Mouse (Mus musculus) erythroblast, embryonic 14.5 days (primary cell): Measurements from ENCODE around the gene Rhag. TPM values are rescaled to one million over a fixed set of nuclear protein-coding genes. Genes with fewer than 3 reads are reported as not detected.

Experiments
- H3K27me3 ChIP-seq: 2 replicates; pipeline ENCODE4 v1.6.1; 2012; ENCODE audit warnings: inconsistent platforms; ENCODE audit not compliant: control insufficient read depth
- H3K36me3 ChIP-seq: 2 replicates; pipeline ENCODE4 v1.6.1; 2012; ENCODE audit warnings: mild to moderate bottlenecking, inconsistent platforms; ENCODE audit not compliant: control insufficient read depth
- H3K4me1 ChIP-seq: 2 replicates; pipeline ENCODE4 v1.6.1; 2012; ENCODE audit warnings: inconsistent platforms; ENCODE audit not compliant: control insufficient read depth
- H3K4me3 ChIP-seq: replicated peaks from 2 replicates; pipeline ENCODE3; 2012; ENCODE audit warnings: moderate library complexity, mild to moderate bottlenecking, inconsistent platforms
- H3K9me3 ChIP-seq: 2 replicates; pipeline ENCODE4 v1.6.1; 2012; ENCODE audit warnings: low read length, inconsistent platforms, mixed read lengths; ENCODE audit not compliant: control insufficient read depth
- GATA1 ChIP-seq: IDR thresholded peaks from 2 replicates; pipeline ENCODE4 v1.6.1; 2012; ENCODE audit warnings: low read length, inconsistent platforms, mixed read lengths
- TAL1 ChIP-seq: IDR thresholded peaks from 3 replicates; pipeline ENCODE4 v1.6.1; 2012; ENCODE audit warnings: low read length, inconsistent platforms, mixed read lengths
- polyA plus RNA-seq: library from polyadenylated mRNA; stranded (reverse); fragments of >175 nt; gene quantifications from 2 replicates; pipeline ENCODE4 v1.2.3, GENCODE M21; 2012

Rhag gene
- polyA plus RNA-seq, result 6.6 and 13.1 TPM in 2 replicates

DNA sequence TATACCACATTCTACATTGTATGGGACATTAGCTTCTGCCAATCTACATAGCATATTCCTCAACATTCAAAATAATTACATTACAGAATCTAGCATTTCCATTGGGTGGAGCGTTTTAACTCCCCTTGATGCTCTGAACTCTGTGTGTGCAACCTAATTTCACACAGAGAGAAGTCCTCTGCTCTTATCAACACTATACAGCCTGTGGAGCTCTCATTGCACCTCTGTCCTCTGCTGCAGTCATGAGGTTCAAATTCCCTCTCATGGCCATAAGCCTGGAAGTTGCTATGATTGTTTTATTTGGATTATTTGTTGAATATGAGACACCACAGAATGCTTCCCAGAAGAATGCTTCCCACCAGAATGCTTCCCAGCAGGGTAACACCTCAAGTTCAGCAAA lies at the start of gene Rhag:
Gene Rhag (plus strand): TSS at position 193 of the 400 bp plus-strand sequence.
- peaks cover 70% of the 10 kb centered on the region for H3K4me1 ChIP-seq
- H3K4me3 ChIP-seq, result peak within 1 kb of the TSS; percentile 71
- TF ChIP-seq GATA1 (peak; percentile 35; the same call in 1 of the 2 replicates), TAL1 (peak; percentile 64; the same call in 2 of the 3 replicates)
- H3K27me3 ChIP-seq, result no peaks in the 10 kb centered on the region
- H3K36me3 ChIP-seq, result peaks cover 34% of the 10 kb centered on the region
- H3K9me3 ChIP-seq, result no peaks in the 10 kb centered on the region

DNA sequence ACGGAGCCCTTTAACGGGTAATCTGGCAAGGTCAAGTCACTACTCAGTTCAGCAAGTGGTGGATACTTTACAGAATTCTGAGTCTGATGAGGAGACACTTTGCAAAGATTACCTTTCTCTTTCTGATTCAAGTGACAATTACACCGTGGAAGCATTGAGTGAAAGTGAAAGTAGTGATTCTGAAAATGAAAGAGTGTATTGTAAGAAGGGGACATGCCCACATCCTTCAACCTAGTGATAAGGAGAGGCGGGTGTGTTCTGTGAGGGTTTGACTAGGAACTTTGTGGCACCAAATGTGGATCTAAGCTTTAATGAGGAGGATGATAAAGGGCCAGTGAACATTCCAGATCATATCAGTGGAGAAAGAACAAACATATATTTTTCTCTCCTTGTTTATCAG lies 47.3 kb upstream of the Rhag start:
- Histone ChIP-seq H3K4me3 (no peak overlapping the region), H3K4me1 (peaks cover 10% of the 10 kb centered on the region), H3K9me3 (no peaks in the 10 kb centered on the region), H3K27me3 (no peaks in the 10 kb centered on the region), H3K36me3 (no peaks in the 10 kb centered on the region)
- TF ChIP-seq GATA1 (no peak), TAL1 (no peak)

DNA sequence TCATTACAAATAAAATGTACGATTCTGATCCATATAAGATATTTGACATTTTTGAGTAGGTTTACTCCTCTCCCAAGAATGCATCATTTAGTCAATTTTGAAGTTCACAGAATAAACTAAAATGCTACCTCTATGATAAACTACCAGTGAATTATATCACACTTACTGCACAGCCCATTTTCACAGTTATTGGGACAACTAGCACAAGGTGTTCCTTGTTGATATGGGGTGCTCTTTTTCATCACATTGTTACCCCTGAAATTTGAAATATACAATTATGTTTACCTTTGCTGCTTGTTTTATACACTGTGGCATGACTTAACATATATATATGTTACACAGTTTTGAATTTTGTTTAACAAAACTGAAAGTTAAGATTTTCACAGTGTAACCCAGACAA lies 43.8 kb upstream of the Rhag start:
- Histone ChIP-seq H3K4me3 (no peak overlapping the region), H3K36me3 (no peaks in the 10 kb centered on the region), H3K9me3 (no peaks in the 10 kb centered on the region), H3K4me1 (peaks cover 10% of the 10 kb centered on the region), H3K27me3 (no peaks in the 10 kb centered on the region)
- TF ChIP-seq TAL1, result no peak

DNA sequence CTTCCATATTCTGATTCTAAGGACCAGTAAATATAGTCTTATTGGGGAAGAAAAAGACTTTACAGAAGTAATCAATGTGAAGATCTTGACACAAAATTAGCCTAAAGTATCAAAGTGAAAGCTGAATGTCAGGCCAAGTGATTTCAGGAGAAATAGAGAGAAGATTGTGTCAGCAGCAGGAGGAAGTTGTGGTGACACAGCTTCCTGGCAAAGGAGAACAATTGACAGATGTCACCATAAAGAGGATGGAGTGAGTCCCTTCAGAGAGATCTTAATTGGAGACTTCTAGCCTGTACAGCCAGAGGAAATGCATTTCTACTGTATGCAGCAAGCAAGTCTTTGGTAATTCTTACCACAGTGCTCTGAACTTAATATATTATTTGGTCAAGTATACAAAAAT lies 21.0 kb upstream of the Rhag start:
- TF ChIP-seq GATA1 (no peak), TAL1 (no peak)
- H3K4me1 ChIP-seq, result peaks cover 17% of the 10 kb centered on the region
- H3K9me3 ChIP-seq, result no peaks in the 10 kb centered on the region
- H3K36me3 ChIP-seq, result no peaks in the 10 kb centered on the region
- H3K4me3 ChIP-seq, result no peak overlapping the region
- no peaks in the 10 kb centered on the region for H3K27me3 ChIP-seq

DNA sequence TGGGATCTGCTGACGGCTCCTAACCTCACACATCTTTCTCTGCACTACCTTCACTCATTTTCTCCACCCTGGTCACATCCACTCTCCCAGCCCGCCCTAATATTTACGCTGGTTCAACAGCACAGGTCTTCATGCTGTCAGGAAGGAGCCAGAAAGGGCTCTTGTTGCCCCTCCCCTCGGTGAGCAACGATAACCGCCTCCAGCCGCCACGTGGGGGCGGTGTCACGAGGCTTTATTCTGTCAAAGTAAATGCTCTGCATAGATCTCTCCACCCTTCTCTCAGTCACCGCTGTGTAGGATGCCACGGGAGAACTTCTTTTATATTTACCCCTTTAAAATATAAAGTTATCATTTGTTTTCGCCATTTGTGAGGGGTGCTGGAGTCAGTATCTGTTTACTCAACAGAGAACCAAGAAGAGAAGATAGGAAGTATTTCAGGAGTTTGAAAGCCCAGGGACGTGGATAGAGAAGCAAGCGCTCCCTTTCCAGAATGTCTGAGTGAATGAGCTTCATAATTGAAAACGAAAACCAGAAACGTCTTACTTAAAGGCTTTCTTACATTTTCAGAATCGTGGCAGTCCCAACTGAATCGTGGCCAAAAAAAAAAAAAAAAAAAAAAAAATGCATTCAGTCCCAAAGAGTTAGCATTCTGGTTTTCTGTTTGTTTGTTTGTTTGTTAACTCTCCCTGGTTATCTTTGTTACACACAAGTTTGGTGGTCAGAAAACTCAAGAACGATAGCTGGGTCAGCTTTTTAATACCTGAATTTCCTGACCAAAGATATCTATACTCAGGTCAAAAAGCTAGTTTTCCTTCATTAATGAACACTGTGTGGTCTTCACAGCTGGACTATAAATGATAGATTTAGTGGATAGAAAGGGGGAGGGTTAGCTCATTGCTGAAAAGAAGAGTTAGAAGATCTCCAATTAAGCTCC lies 16.7 kb upstream of the Rhag start:
- Histone ChIP-seq H3K4me1 (peaks cover 19% of the 10 kb centered on the region), H3K9me3 (no peaks in the 10 kb centered on the region), H3K36me3 (no peaks in the 10 kb centered on the region), H3K27me3 (no peaks in the 10 kb centered on the region), H3K4me3 (peak overlapping the region; percentile 42)
- TF ChIP-seq GATA1 (no peak), TAL1 (no peak)

DNA sequence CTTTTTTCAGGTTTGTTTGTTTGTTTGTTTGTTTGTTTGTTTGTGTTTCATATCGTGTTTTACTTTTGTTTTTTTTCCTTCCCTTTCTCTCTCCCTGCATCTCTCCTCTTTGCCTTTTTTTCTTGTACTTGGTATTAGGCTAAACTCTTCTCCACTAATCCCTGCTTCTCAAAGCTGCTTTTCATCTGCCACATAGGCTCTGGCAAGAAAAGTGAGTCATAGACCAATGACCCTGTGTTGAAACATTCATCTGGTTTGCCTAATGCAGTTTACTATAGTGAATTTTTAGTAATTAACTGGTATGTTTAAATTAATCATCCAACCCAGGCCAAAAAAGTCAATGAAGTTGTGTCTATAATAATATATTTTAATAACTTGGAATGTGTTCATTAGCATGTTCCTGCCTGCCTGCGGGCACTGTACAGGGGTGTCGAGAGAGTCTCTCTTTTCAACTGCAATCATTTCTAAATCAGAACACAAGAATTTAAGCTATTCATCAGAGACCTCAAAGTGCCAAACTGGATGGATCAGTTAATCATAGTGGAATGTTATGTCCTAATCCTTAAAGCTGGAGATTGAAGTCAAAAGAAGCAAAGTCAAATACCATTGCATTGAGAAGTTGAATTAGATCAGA lies 8.1 kb upstream of the Rhag start:
- H3K4me1 ChIP-seq, result peaks cover 37% of the 10 kb centered on the region
- H3K9me3 ChIP-seq, result no peaks in the 10 kb centered on the region
- H3K36me3 ChIP-seq, result peaks cover 6% of the 10 kb centered on the region
- H3K4me3 ChIP-seq, result no peak overlapping the region
- H3K27me3 ChIP-seq, result no peaks in the 10 kb centered on the region
- TF ChIP-seq TAL1 (no peak), GATA1 (no peak)

DNA sequence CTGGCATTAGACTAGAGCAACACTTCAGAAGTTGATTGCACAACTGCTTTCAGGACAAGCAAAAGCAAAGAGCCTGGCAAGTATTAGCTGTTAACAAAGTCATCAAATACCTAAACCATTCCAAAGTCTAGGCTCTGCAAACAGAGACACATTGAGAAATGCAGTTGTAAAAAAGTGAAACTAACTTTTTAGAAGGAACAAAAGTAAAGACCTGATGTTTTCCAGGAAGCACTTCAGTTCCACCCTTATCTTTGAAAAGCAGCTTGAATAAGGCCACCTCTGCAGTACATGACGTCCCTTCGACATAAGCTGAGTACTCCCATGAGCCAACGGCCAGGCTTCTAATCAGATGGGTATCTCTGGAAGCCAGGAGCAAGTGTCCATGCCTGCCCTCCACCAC lies 4.4 kb upstream of the Rhag start:
- Histone ChIP-seq H3K27me3 (no peaks in the 10 kb centered on the region), H3K9me3 (no peaks in the 10 kb centered on the region), H3K4me3 (peak overlapping the region; percentile 56), H3K36me3 (peaks cover 6% of the 10 kb centered on the region), H3K4me1 (peaks cover 67% of the 10 kb centered on the region)
- TF ChIP-seq GATA1 (peak; percentile 94), TAL1 (peak; percentile 95)

DNA sequence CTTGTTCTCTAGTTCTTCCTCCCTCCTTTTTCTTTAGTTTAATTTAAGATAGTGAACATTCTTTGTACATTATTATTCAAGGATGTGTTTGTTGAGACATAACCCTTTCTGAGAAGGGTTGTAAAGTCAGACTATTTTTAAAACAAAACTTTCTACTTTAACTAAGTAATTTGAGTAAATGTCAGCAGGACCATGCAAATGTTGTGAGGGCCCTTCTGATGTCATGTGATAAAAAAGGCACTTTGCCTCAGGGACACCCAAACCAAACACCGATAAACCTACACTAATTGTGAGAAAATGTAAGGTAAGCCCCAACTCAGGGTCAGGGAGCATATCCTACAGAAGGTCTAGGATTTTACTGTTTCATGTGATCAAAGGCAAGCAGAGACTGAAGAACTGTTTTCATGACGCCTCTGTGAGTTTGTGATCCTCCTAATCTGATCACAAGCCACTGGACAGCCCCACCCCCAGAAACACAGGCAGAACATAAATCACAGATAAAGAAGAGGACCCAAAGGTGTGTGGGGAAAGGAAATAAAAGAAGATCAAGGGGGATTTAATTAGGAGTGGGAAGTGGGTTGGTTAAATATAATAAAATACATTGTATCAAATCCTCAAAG lies 3.9 kb upstream of the Rhag start, which contains the start of gene Crisp2:
Gene Crisp2 (minus strand): TSS at position 51 of the 620 bp plus-strand sequence.
- no peaks in the 10 kb centered on the region for H3K27me3 ChIP-seq
- H3K4me3 ChIP-seq, result peak within 1 kb of the TSS; percentile 56
- TF ChIP-seq TAL1 (no peak), GATA1 (peak; percentile 68)
- H3K9me3 ChIP-seq, result no peaks in the 10 kb centered on the region
- peaks cover 67% of the 10 kb centered on the region for H3K4me1 ChIP-seq
- peaks cover 6% of the 10 kb centered on the region for H3K36me3 ChIP-seq

DNA sequence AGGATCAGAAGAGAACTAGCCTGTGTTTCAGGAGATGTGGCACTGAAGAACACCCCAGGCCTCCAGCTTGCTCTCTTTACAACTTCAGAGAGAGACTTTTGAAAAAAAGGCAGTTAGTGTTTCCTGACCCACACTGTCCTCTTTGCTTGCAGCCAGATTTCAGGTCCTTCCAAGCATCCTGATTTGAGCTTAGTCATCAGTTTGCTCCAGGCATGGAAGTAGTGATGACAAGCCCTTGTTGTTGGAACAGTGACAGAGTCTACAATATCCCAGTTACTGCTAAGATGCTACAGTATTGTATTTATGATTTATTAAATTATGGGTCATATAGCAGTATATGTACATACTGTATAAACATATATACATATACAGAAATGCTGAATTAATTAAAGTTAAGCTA lies 2.9 kb upstream of the Rhag start:
- Histone ChIP-seq H3K36me3 (peaks cover 11% of the 10 kb centered on the region), H3K4me3 (peak overlapping the region; percentile 21), H3K9me3 (no peaks in the 10 kb centered on the region), H3K4me1 (peaks cover 67% of the 10 kb centered on the region), H3K27me3 (no peaks in the 10 kb centered on the region)
- TF ChIP-seq TAL1, result no peak
- TF ChIP-seq GATA1, result no peak
